Mouse (Mus musculus): ENCODE data around the gene Syt12.
A peak's percentile ranks its signal among the peaks of the same experiment; 100 is the strongest.

Syt12 gene

GRCm38 (mm10) chr19:4404840-4405239 lies 72.4 kb downstream of the Syt12 start:
- DNase-seq (ENCODE audit: low spot score), result no peak

GRCm38 (mm10) chr19:4398959-4399358 lies 78.3 kb downstream of the Syt12 start:
- DNase-seq (ENCODE audit: low spot score), result no peak

DNA sequence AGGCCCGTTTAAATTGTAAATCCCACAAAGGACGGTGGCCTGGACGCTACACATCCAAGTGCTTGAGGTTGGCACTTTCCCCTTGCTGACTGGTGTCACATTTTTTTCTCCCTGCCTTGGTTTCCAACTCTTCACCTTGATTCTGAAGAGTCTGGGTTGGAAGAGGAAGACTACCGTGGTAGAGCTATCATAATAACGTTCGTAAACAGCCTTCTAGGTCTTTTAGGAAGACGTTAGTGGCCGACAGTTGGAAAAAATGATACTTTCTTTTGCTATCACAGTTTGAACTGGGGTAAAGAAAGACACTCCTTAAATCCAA lies 78.7 kb downstream of the Syt12 start:
- no peak for DNase-seq (ENCODE audit: low spot score)

DNA sequence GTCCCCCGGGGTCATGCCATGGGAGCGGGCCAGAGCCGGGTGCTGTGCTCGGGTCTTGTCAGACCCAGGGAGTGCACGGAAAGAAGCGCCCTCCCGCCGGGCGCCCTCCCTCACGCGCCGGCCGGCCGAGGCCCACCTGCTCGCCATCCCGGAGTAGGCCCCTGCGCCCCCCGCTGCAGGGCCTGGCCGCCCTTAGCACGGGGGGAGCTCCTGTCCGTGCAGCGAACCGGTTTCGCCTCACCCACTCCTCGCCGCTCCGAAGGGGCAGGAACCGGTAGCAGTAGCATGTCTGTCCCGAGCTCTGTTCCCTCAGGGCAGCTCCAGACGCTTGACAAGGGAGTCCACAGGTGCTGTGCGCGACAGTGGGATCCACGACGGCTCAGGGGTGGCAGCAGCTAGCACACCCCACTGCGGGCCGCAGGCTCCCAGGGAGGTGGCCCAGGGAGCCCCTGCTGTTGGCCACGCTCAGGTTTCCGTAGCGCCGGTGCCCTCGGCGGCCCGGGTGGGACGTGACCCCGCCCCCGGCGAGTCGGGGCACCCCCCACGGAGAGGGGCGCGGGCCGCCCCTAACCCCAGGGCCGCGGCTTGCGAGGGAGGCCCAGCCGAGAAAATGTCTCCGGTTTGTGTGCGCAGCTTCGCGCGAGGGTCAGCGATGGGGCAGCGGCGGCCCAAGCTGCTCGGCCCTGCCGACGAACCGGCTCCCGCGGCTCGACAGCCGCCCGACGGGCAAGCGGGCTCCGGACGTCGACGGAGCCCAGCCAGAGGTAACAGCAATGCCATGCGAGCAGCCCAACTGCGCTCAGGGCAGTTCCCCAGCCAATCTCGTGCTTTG lies 79.2 kb downstream of the Syt12 start, which contains the start of gene Kdm2a:
Kdm2a (minus strand) TSS at position 488 of the 832 bp plus-strand sequence.
- DNase-seq (ENCODE audit: low spot score), result peak; percentile 15

- DNase-seq (ENCODE audit: low spot score), result peak; percentile 90
Measured at GRCm38 (mm10) chr19:4396998-4397797, 80.0 kb downstream of the Syt12 start.

- no peak for DNase-seq (ENCODE audit: low spot score)
Measured at GRCm38 (mm10) chr19:4396081-4396997, 80.9 kb downstream of the Syt12 start.
